Mouse (Mus musculus) inflammation-experienced regulatory T-cells, adult 6 months (primary cell): Measurements from ENCODE around the gene Gpr1. TPM values are rescaled to one million over a fixed set of nuclear protein-coding genes. Genes with fewer than 3 reads are reported as not detected.
"Not testable (repeated sequence)": the region's sequence is repeated elsewhere in the genome, so short reads cannot be mapped to it uniquely, and the experiment has no call there.

Source experiments
- ATAC-seq: one replicate; pipeline ENCODE4 v1.8.0; 2017
- polyA plus RNA-seq, 3 experiments: library from polyadenylated mRNA; unstranded; fragments of 100-300 nt; shearing (Covaris generic); gene quantifications; one replicate each; pipeline ENCODE4 v1.2.1; 2017

Gene Gpr1
- polyA plus RNA-seq, 3 experiments from 2014 or later: not detected

DNA sequence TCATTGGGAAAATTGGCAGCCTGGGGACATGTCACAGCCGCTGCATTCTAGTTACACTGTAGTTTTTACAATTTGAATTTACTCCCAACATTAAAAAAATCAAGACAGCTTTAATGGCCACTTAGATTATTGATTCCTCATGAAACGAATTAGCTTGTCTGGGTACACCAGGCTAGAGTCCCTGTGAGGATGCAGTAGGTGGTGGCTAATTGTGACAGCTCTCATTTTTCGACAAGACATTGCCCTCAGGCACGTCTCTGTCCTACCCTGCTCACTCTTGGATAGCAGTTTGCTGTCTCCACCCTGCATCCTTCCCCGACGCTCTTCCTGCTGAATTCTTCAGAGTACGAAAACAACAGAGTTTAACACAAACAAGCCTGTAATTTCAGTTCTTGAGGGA is 288 bp upstream of the Gpr1 start:
- ATAC-seq: no peak

DNA sequence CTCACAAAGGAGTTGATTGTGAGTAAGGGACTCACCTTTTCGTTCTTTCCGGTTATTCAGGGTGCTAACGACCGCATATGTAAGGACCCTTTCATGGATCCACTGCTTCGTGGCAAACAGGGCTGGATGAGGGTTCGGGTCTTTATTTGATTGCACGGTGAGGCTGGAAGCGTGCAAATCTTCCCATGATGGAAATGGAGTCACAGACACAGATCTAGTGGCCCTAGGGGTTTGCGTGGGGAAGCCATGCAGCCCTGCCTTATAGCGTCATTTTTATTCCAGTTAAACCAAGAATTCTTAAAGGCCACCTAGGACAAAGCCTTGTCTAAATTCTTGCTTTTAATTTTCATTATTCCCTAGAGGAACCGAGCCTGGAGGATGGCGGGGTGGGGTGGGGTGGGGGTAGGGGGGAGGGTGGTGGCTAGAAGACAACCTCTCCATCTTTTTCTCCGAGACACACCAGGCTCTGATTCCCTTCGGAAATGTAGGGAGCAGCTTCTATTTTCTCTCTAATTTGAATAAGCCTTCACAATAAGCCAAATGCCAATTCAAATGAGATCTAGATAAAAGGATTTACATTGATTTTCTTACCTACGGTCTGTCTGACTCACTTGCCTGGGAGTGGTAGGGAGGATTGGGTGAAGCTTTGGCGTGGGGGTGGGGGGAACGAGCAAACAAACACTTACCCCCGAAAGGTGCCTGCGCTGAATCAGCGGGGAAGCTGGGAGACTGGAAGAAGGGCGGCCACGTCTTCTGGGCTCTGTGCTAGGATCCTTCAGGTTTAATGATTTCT is 669 bp downstream of the Gpr1 start:
- ATAC-seq: no peak

GRCm38 (mm10) chr1:63209861-63210529 is 4.3 kb downstream of the Gpr1 start:
- ATAC-seq: no peak

GRCm38 (mm10) chr1:63207607-63208006 is 6.7 kb downstream of the Gpr1 start:
- no peak for ATAC-seq

DNA sequence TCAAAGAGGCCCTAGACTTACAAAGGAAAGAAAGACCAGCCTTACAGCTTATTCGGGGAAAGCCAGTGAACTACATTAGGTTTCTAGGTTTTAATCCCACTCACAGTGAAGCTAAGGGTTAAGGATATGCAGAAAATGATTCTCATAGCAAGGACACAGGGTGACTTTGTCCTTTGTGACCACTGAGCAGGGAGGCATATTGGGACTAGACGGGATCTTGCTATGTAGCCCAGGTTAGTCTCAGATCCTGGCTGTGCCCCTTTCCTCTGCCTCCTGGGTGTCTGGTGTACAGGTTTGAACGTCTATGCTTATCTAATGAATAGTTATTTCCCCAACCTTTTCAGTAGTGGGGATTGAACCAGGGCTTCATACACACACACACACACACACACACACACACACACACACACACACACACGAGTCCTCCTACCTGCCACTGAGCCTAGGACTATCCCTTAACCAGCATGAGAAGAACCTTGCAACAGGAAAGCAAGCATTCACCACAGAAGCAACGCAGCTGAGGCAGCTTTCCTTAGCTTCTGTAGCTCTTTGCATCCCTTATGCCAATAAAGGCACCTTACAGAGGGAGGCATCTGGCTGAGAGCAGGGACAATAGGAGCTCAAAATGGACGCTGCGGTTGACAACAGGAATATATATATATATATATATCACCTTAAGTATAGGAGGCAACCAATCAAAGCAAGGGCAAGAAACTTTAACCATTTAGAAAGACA is 9.5 kb downstream of the Gpr1 start:
- ATAC-seq: no peak

DNA sequence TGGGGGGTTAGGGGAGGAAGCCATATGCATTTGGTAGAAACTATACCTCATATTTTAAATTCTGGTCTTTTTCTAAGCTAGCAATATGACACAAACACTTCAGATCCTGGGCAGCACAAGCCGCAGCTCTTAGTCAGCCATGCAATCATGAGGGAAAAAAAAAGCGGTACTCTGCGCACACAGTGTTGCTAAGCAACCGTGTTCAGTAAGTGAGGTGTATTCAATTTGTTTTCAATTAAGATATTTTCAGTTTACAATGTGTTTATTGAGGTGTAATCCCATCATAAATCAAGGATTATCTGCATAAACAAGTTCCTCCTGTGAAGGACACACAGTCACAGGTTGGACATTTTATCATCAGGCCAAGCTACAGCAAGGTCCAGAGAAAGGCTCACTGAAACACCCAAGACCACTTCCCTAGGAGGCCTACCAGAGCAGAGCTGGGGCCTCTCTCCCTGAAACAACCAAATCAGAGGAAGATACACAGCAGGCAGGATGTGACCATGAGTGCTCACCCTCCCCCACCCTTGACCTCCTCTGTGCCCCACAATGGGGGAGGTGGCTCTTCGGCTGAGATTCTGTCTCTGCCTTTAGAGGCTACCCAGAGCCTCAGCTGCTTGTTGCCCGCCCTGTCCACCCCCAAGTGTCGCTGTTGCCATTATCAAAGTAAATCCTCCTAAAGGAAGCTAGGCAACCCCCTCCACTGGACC is 10.2 kb downstream of the Gpr1 start:
- ATAC-seq: no peak

GRCm38 (mm10) chr1:63203471-63203870 is 10.9 kb downstream of the Gpr1 start:
- ATAC-seq: no peak

GRCm38 (mm10) chr1:63201672-63202071 is 12.7 kb downstream of the Gpr1 start:
- ATAC-seq: no peak

GRCm38 (mm10) chr1:63200322-63200721 is 14.0 kb downstream of the Gpr1 start:
- ATAC-seq: no peak

DNA sequence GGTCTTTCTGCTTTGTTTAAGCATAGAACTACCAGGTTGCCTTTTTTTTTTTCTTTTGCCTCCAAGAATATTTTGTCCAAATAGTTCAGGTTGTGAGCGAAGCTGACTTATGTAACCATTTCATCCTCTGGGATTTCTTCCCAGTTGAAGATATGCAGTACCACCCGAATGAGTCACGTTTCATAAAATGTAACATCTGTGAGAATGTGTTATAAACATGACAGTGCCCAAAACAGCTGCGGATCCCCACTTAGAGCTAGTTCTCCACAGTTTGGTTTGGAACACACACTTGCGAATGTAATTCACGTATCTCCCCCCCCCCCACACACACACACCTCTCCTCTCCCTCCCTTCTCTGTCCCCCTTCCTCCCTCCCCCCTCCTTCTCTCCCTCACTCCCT is 15.0 kb downstream of the Gpr1 start:
- no peak for ATAC-seq

GRCm38 (mm10) chr1:63195848-63196512 is 18.4 kb downstream of the Gpr1 start:
- ATAC-seq: no peak

DNA sequence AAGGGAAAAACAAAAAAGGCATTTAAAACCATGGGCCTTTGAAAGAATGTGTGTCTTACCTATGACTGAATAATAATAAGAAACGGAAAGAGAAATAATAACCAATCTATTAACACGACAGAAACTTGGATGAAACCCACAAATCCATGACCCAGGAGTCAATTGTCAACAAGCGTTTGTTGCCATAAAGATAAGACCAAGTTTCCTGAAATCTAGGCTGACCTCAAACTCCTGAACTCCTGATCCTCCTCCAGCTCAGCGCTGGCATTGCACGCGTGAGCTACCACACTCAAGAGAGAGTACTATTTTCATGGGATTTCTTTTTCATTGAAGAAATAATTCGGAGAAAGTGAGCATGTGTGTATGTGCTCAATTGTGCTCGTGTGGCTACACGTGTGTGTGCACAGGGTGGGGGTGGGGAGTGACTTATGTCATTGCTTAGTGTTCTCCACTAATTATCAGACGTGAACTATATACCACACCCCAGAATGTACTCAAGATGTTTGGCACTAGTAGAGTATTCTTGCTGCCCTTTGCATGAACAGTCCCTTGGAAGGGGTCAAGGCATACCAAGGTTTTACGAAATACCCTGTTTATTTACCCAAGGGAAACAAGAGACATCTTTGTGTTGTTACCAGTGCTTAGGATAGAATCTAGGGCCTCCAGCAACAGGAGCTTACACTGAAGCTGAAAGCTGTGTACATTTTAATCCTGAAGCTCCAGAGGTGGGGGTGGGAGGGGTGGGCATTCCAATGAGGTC is 21.9 kb downstream of the Gpr1 start:
- ATAC-seq: no peak

- ATAC-seq: no peak
Measured at GRCm38 (mm10) chr1:63190851-63191250, 23.5 kb downstream of the Gpr1 start.

DNA sequence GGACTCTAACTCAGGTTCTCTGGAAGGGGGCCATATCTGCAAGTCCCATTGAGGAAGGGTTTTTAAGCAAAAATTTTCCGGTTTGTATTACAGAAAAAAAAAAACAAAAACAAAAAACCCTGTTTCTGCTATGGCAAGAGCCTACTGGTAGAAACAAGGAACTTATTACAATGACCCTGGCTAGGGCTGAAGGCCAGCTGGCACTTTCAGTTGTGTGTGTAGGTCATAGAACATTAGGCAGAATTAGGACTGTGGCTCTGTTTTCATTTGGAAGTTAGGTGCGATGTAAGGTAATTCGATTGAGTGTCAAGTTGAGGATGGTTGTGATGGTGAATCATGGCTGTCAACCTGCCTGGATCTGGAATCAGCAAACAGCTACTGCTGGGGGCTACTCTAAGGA is 25.8 kb downstream of the Gpr1 start:
- no peak for ATAC-seq

DNA sequence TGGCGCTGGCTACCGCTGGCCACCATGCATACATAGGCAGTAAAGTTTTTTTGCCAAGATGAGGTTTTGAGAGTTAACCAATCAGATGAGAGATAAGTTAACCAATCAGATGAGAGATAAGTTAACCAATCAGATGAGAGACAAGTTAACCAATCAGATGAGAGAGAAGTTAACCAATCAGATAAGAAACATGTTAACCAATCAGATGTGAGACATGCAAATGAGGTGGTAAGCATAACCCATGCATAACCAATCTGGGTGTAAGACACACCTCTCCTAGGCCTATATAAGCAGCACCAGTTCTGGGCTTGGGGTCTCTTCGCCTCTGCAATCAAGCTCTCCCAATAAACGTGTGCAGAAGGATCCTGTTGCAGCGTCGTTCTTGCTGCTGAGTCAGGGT is 28.9 kb downstream of the Gpr1 start:
- ATAC-seq: not testable (repeated sequence)

DNA sequence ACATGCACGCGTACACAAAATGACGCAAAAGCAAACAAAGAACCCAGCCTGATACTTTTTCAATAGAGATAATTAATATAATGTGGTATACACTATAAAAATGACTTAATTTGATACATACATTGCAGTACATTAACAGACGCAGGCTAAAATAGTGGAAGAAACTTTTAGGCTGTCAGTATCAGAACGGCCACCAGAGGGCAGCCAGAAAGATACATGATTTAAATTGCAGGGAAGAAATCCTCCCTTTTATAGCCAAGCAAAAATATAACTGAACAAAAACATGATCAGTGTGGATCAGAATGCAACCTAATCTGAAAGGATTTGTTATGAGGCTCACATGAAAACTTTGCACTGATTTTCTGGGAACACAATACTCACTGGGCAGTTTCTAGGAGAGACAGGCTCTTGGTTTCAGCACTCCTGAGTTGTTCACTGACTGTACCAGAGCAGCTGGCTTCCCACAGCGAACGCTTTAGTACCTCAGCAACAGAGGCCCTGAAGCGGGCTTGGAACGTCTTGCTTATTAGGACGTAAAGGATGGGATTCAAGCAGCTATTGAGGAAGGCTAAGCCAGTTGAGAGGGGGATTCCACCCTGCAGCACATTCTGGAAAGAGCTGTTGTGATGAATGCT is 31.6 kb downstream of the Gpr1 start:
- ATAC-seq: no peak

DNA sequence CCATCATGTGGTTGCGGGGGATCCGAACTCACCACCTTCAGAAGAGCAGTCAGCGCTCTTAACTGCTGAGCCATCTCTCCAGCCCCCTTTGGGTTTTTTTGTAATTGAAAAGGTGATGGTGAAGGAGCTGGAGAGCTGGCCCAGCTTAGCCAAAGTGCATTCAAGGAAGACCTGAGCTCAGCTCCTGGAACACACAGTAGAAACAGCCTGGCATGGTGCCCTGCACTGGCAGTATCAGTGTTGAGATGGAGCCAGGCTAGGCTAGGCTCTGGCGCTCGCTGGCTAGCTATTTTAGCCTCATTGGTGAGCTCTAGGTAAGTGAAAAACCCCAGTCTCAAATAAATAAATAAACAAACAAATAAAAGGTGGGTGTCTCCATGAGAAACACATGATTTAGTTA is 32.1 kb downstream of the Gpr1 start:
- no peak for ATAC-seq

DNA sequence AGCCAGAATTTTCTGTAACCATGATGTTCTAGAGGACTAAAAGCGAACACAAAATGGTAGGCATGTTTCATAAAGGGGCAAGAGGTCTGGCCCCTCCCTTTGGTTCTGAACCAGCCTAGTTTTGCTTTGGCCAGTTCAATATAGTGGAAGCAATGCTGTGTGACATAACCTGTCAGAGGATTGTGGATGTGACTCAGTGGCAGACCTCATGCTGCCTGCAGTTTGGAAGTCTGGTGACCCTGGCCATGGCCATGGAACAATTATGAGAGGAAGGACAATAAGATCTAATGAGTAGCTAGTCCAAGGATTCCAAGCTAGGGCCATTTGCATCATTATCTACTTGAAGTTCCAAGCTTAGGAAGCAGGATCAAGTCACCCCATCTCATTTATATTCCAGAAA is 32.9 kb downstream of the Gpr1 start:
- no peak for ATAC-seq

DNA sequence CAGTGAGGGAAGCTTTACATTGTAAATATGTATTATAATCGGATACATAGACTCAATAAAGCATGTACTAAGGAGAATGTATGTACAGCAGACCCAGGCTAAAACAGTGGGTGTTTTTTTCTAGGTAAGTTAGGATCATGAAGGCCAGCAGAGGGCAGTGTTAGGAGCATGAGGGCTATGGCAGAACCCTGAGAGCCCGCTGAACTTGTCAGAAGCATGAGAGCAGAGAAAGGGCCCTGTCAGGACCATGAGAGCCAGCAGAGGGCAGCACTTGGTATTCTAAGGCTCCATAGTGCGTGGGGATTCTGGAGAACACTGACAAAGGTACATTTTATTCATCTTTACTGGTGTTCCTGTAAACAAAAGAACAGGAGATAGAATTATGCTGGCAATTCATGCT is 33.3 kb downstream of the Gpr1 start:
- ATAC-seq: peak; percentile 82

- ATAC-seq: not testable (repeated sequence)
Measured at GRCm38 (mm10) chr1:63180575-63180974, 33.8 kb downstream of the Gpr1 start.

GRCm38 (mm10) chr1:63180122-63180521 is 34.2 kb downstream of the Gpr1 start:
- no peak for ATAC-seq
